Mouse (Mus musculus) left cerebral cortex, adult 8-10 months (tissue): Measurements from ENCODE around the gene Pex1. TPM values are rescaled to one million over a fixed set of nuclear protein-coding genes. Genes with fewer than 3 reads are reported as not detected.
"Not testable (repeated sequence)": the region's sequence is repeated elsewhere in the genome, so short reads cannot be mapped to it uniquely, and the experiment has no call there.

Experiments used
- DNase-seq, 2 experiments: peaks; one replicate each; pipeline ENCODE4 v3.0.0; 2022; ENCODE audit warnings: low spot score in 2 of 2
- microRNA-seq, 2 experiments: library from miRNA; unstranded; fragments of <30 nt; microRNA quantifications; one replicate each; pipeline ENCODE4 v1.2.0; 2022
- total RNA-seq, 4 experiments: library from RNA; stranded (reverse); gene quantifications; 2 replicates each; pipeline ENCODE4 v1.2.4; 2022

Gene Pex1
- total RNA-seq, 4 experiments from 2014 or later, result 21.3 to 31.4 (median 24.3) TPM

- no peak for DNase-seq
These were observed 48.8 kb downstream of the Pex1 start for GRCm38 (mm10) chr5:3644621-3645020.

- DNase-seq, result no peak
These were observed 49.5 kb downstream of the Pex1 start for GRCm38 (mm10) chr5:3645326-3645725.

GRCm38 (mm10) chr5:3646539-3646938 is 50.7 kb downstream of the Pex1 start:
- DNase-seq, result no peak

GRCm38 (mm10) chr5:3646991-3647707 is 51.3 kb downstream of the Pex1 start:
- peak; percentile 26 to 30 for DNase-seq

GRCm38 (mm10) chr5:3647708-3648121 is 51.8 kb downstream of the Pex1 start:
- peak; percentile 39 to 87 for DNase-seq

GRCm38 (mm10) chr5:3648206-3648848 is 52.5 kb downstream of the Pex1 start:
- DNase-seq, result no peak

- DNase-seq, result no peak
These were observed 53.0 kb downstream of the Pex1 start for GRCm38 (mm10) chr5:3648849-3649210.

- DNase-seq, result no peak
These were observed 55.0 kb downstream of the Pex1 start, which contains the start of gene Tmbim7 for GRCm38 (mm10) chr5:3650881-3651280. TSS of gene Tmbim7 (plus strand) at chr5:3651181.

- no peak for DNase-seq
These were observed 55.8 kb downstream of the Pex1 start for GRCm38 (mm10) chr5:3651621-3652020.

- DNase-seq, result not testable (repeated sequence)
These were observed 57.2 kb downstream of the Pex1 start for GRCm38 (mm10) chr5:3652903-3653575.

GRCm38 (mm10) chr5:3653801-3654200 is 57.9 kb downstream of the Pex1 start:
- no peak for DNase-seq

- DNase-seq, result no peak
These were observed 61.2 kb downstream of the Pex1 start, which contains the start of gene Gatad1 for GRCm38 (mm10) chr5:3657085-3657484. TSS of gene Gatad1 (minus strand) at chr5:3657185.

- no peak for DNase-seq
These were observed 69.4 kb downstream of the Pex1 start for GRCm38 (mm10) chr5:3665225-3665624.

- no peak for DNase-seq
These were observed 70.7 kb downstream of the Pex1 start for GRCm38 (mm10) chr5:3666585-3666984.

GRCm38 (mm10) chr5:3669938-3670554 is 74.2 kb downstream of the Pex1 start:
- DNase-seq, result no peak

Small RNA genes within 50 kb of the gene (microRNA-seq; reads per million reads assigned to microRNA genes)
- gene Gm26238, result 0 reads per million in 2 experiments

Other genes starting within 250 kb of the Pex1 start
- 10 to 100 TPM; 37.5 to 44.9 (median 41.4) TPM for gene Fam133b, start 52.2 kb upstream of the Pex1 start, total RNA-seq
- gene 1700109H08Rik, start 24.5 kb upstream of the Pex1 start, total RNA-seq, result 1 to 10 TPM; 3.2 to 7.2 (median 4.6) TPM
- gene Rbm48, start 519 bp downstream of the Pex1 start, total RNA-seq, result 10 to 100 TPM; 12.9 to 20.1 (median 14.8) TPM
- gene Tmbim7, start 55.1 kb downstream of the Pex1 start, total RNA-seq, result not detected
- gene Gatad1, start 61.1 kb downstream of the Pex1 start, total RNA-seq, result 100 to 1,000 TPM; 121 to 133 (median 121) TPM
- 100 to 1,000 TPM; 114 to 143 (median 129) TPM for gene Ankib1, start 206.9 kb downstream of the Pex1 start, total RNA-seq
- 10 to 100 TPM; 45.9 to 51.3 (median 48.4) TPM for gene Krit1, start 207.1 kb downstream of the Pex1 start, total RNA-seq
- under 1 TPM in 3 of 4 experiments, not detected in 1; 0.14 to 0.40 (median 0.28) TPM for gene Lrrd1, start 249.1 kb downstream of the Pex1 start, total RNA-seq